Comparison of ENCODE assay signal across 22 mouse cellular contexts in genomic region chr19:37924266-37924665, GRCm38 (mm10).
DNase-seq lines count a peak whose midpoint lies in the region; ATAC-seq lines count a peak whose summit lies in the region.
"Had no signal": no experiment of that assay in that cellular context is flagged by ENCODE, and none has a peak within 500 bp of the region (broad histone marks: within the 10 kb centered on the region; RNA-seq: fewer than 3 reads in every experiment).

No protein-coding gene starts in this region.

- no peaks in the 10 kb centered on the region for H3K4me1 ChIP-seq in kidney, embryonic 16.5 days (ENCODE audit: insufficient read depth, low read length)
- no peaks in the 10 kb centered on the region for H3K4me1 ChIP-seq in forebrain, embryonic 12.5 days
- H3K4me1 ChIP-seq: forebrain, embryonic 15.5 days; hindbrain, embryonic 13.5 days; liver, embryonic 13.5 days; midbrain, embryonic 15.5 days; neural tube, embryonic 12.5 days; stomach, embryonic 15.5 days had no signal

- no peak overlapping the region for H3K27ac ChIP-seq in kidney, embryonic 16.5 days (ENCODE audit: low read length)
- no peak overlapping the region for H3K27ac ChIP-seq in forebrain, embryonic 12.5 days
- H3K27ac ChIP-seq: forebrain, embryonic 15.5 days; heart, adult 2 months; heart, embryonic 13.5 days; hindbrain, embryonic 13.5 days; liver, embryonic 13.5 days; midbrain, embryonic 15.5 days; neural tube, embryonic 12.5 days; stomach, embryonic 15.5 days had no signal

- DNase-seq in kidney, adult 18-20 months: peak; percentile 77
- peak; percentile 64 for DNase-seq in NIH3T3 (ENCODE audit: low read depth)
- peak; percentile 89 for DNase-seq in fat pad, adult 2 months (ENCODE audit: extremely low read depth, low read depth, low spot score)
- peak; percentile 85 for DNase-seq in kidney, postnatal 14 days
- DNase-seq in heart, postnatal 25 days (ENCODE audit: low spot score): no peak
- DNase-seq: adrenal gland, postnatal 36 days; cerebellum, adult 9-11 months; gastrocnemius, postnatal 14 days; heart, adult 2 months; heart, postnatal 14 days; layer of hippocampus, adult 9-11 months; liver, embryonic 13.5 days; lung, adult 2 months; thymus, postnatal 36 days had no signal

- H3K27me3 ChIP-seq in kidney, embryonic 16.5 days (ENCODE audit: insufficient read depth, low read length): no peaks in the 10 kb centered on the region
- H3K27me3 ChIP-seq in forebrain, embryonic 12.5 days: no peaks in the 10 kb centered on the region
- H3K27me3 ChIP-seq: forebrain, embryonic 15.5 days; heart, embryonic 13.5 days; hindbrain, embryonic 13.5 days; liver, embryonic 13.5 days; midbrain, embryonic 15.5 days; neural tube, embryonic 12.5 days; stomach, embryonic 15.5 days had no signal

- no peak overlapping the region for H3K4me2 ChIP-seq in kidney, embryonic 16.5 days (replicated peaks; ENCODE audit: low read depth, low read length)
- H3K4me2 ChIP-seq in forebrain, embryonic 12.5 days: no peak overlapping the region
- H3K4me2 ChIP-seq: forebrain, embryonic 15.5 days; heart, embryonic 13.5 days; hindbrain, embryonic 13.5 days; liver, embryonic 13.5 days; midbrain, embryonic 15.5 days; neural tube, embryonic 12.5 days; stomach, embryonic 15.5 days had no signal

- no peak overlapping the region for H3K4me3 ChIP-seq in kidney, embryonic 16.5 days (ENCODE audit: low read length)
- no peak overlapping the region for H3K4me3 ChIP-seq in forebrain, embryonic 12.5 days (replicated peaks)
- H3K4me3 ChIP-seq: forebrain, embryonic 15.5 days; heart, adult 2 months; heart, embryonic 13.5 days; hindbrain, embryonic 13.5 days; liver, embryonic 13.5 days; midbrain, embryonic 15.5 days; neural tube, embryonic 12.5 days; stomach, embryonic 15.5 days had no signal

- no peaks in the 10 kb centered on the region for H3K9me3 ChIP-seq in kidney, embryonic 16.5 days (ENCODE audit: low read length)
- H3K9me3 ChIP-seq in forebrain, embryonic 12.5 days: no peaks in the 10 kb centered on the region
- H3K9me3 ChIP-seq: forebrain, embryonic 15.5 days; heart, embryonic 13.5 days; hindbrain, embryonic 13.5 days; liver, embryonic 13.5 days; midbrain, embryonic 15.5 days; neural tube, embryonic 12.5 days; stomach, embryonic 15.5 days had no signal

- WGBS in kidney, embryonic 16.5 days: 42% methylated on average over 3 of the region's 3 CpGs
- 49% methylated on average over 3 of the region's 3 CpGs for WGBS in forebrain, embryonic 12.5 days

- intact Hi-C loops in heart, postnatal 25 days (cut with DNase I): no loop called here

- no peaks in the 10 kb centered on the region for H3K36me3 ChIP-seq in kidney, embryonic 16.5 days (ENCODE audit: insufficient read depth, low read length)
- no peaks in the 10 kb centered on the region for H3K36me3 ChIP-seq in forebrain, embryonic 12.5 days (replicated peaks)
- H3K36me3 ChIP-seq: forebrain, embryonic 15.5 days; heart, embryonic 13.5 days; hindbrain, embryonic 13.5 days; liver, embryonic 13.5 days; midbrain, embryonic 15.5 days; neural tube, embryonic 12.5 days; stomach, embryonic 15.5 days had no signal

- no peak overlapping the region for H3K9ac ChIP-seq in kidney, embryonic 16.5 days (replicated peaks; ENCODE audit: low read length)
- no peak overlapping the region for H3K9ac ChIP-seq in forebrain, embryonic 12.5 days
- H3K9ac ChIP-seq: forebrain, embryonic 15.5 days; heart, embryonic 13.5 days; hindbrain, embryonic 13.5 days; liver, embryonic 13.5 days; midbrain, embryonic 15.5 days; neural tube, embryonic 12.5 days; stomach, embryonic 15.5 days had no signal

- no peak for ATAC-seq in kidney, embryonic 16.5 days (ENCODE audit: low FRiP score, low TSS enrichment)
- ATAC-seq in forebrain, embryonic 12.5 days (ENCODE audit: low FRiP score): no peak
- ATAC-seq: forebrain, embryonic 15.5 days; midbrain, embryonic 15.5 days had no signal
